Mouse (Mus musculus): ENCODE data around the gene Zfp873. TPM values are rescaled to one million over a fixed set of nuclear protein-coding genes. Genes with fewer than 3 reads are reported as not detected.
"Not testable (repeated sequence)": the region's sequence is repeated elsewhere in the genome, so short reads cannot be mapped to it uniquely, and the experiment has no call there.

Gene Zfp873
- total RNA-seq (2021) = 1 to 10 TPM; 6.5 to 6.6 TPM
- long read RNA-seq, experiment 1, transcript Zfp873-204 (4 exons, 2,360 nt) = major isoform, 5 of 9 reads
- long read RNA-seq, experiment 1, partial matches to known transcripts = 0 of 9 reads
- long read RNA-seq, experiment 1, other reads (novel, unspliced or antisense) = 3 of 9 reads
- long read RNA-seq, experiment 2, partial matches to known transcripts = 1 of 7 reads
- long read RNA-seq, experiment 2, other reads (novel, unspliced or antisense) = 1 of 7 reads

DNA sequence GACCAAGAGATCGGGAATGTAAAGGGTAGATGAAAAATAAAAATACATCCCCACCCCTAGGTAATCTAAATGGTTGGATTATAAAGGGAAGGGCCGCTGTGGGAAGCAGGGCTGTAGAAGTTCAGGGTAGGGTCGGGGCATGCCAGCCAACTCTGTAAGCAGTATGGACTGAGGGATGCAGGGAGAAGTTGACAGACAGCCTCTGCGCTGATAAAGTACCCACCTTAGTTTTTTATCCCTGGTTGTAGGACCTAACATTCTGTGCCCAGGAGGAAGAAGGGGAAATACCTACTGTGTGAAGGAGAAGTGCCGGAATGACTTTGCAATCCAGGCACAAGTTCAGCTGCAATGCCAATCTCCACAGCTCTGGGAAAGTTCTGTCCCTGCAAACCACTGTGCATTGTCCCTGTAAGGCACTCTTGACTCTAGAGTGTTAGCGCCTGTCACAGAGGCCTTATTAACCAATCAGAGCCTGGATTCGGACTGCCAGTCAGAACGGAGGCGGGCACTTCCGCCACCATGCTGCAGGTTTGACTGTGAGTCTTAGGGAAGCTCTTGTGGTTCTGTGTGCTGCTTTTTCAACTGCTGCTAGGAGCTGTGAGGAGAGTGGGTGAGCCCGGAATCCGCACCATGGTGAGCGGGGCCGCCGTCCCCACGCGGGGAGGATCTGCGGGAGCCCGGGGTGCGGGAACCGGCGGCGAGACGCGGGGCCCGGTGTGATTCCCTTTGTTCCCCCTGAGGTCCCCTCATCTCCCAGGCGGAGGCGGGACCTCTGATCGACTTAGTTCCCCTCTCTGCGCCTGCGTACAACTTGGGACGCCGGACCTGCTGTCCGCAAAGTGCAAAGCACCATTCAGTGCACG lies at the start of gene Zfp873:
Zfp873 (plus strand) TSS at position 527 of the 863 bp plus-strand sequence.
- peak; percentile 91 to 94 for DNase-seq
- intact Hi-C loops (cut with DNase I) = no loop called here

DNA sequence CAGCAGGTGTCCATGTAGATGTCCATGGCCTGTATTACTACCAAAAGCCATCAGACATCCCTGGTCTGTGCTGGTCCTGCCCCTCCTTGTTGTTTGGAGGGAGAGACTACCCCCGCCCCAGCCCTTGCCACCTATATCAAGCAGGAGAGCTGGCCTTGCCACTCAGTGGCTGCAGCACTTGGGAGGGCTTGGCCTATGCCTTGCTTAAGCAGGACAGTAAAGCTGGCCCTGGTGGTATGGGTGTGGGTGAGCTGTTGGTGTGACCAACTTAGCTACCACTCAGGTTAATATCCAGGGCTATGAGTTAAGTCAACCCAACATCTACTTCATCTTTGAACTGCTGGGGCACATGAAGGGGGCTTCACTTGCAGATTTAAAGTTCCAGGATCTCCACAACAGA lies 44.7 kb upstream of the Zfp873 start:
- intact Hi-C loops (cut with DNase I); DNase-seq: not testable (repeated sequence)

DNA sequence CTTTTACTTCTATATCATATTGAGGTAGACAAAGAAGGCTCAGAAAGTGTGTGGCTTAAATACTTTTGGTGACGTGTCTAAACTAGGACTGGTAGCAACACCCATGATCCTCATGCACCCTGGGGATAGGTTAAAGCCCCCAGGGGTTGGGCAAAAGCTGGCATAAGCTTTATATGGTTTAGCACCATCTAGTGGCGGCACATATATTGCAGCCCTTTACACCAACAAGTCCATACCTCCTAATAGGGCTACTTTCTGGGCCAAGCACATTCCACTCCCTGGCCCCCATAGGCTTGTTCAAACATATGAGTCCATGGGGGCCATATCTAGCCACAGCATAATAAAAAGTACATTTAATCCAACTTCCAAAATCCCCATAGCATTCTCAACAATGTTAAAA lies 43.1 kb upstream of the Zfp873 start:
- intact Hi-C loops (cut with DNase I) = not testable (repeated sequence)
- peak in 1 of 2 experiments; percentile 14 for DNase-seq

DNA sequence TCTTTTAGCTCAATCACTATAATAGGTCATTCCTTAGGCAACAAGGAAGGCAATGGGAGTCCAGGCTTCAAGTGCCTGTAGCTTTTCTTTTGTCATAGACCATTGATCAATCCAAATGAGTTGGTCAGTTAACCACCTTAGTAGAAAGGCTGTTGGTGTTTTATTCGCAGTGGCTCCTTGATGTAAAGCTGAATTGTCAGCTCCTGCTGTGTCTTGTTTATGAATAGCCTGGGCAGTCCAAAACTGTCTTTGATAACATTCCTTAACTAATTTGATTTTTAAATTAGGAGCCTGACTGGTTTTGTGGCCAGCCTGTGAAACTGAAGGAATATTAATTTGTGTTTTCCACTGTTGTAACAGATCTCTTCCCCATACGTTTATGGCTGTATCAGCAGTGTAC lies 5.7 kb upstream of the Zfp873 start:
- DNase-seq = no peak
- intact Hi-C loops (cut with DNase I) = no loop called here

DNA sequence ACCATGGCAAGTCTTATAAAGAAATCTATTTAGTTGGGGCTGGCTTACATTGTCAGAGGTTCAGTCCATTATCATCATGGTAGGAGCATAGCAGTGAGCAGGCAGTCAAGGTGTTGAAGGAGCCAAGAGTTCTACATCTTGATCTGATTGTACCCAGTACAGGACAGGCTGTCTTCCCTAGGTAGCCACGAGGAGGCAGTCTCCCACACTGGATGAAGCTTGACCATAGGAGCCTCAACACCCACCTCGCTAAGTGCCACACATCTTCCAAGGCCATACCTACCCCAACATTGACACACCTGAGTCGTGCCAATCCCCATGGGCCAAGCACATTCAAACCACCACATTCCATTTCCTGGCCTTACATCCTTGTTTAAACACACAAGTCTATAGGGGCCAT lies 1.3 kb upstream of the Zfp873 start:
- intact Hi-C loops (cut with DNase I) = no loop called here
- DNase-seq = no peak

DNA sequence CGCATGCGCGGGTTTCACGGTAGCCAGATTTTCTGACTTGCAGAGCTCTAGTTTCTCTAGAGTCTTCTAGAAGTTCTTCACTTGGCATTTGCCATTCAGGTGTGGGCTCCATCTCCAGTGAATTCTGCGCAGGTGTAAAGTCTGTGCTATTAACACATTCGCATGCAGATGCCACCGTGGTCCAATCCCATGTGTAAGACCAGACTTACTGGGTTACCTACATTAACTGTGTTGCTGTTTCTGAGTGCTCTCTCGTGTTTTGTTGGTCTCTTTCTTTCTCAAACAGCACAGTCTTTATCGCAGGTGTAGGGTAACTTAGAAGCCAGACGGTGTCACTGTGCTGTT lies 509 bp downstream of the Zfp873 start:
- intact Hi-C loops (cut with DNase I); DNase-seq: not testable (repeated sequence)

DNA sequence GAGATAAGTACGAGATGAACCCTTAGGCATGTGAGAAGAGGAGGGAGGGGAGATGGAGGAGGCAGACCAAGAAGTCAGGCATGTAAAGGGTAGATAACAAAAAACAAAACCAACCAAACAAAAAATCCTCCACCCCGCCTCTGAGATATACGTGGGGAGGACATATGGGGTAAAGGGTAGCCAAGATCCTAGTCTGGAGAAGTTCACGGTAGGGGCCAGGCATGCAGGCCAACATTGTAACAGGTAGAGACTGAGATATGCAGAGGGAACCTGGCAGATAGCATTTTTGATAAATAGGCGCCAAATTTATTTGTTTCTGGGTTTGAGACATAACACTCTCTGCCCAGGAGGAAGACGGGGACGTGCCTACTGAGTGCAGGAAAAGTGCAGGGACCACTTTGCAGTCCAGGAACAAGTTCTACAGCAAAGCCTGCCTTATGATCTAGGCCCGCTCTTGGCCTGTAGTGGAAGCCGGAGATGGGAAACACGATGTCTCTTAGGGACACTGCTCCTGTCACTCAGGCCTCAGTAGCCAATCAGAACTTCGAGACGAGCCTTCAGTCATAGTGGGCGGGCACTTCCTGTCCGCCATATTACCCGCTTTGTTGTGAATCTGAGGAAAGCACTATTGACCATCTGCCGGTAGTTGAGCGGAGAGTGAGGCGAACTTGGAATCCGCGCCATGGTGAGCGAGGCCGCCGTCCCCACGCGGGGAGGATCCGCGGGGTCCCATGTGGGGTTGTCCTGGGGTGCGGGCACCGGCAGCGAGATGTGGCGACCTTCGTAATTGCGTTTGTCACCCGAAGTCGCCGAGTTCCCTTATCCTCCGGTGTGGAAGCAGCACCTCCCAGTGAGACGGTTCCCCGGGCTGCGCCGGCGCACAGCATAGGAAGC lies 35.1 kb downstream of the Zfp873 start, which contains the start of gene BC024063:
BC024063 (plus strand) TSS at position 626 of the 894 bp plus-strand sequence.
- peak; percentile 66 to 76 for DNase-seq
- intact Hi-C loops (cut with DNase I) = not testable (repeated sequence)

DNA sequence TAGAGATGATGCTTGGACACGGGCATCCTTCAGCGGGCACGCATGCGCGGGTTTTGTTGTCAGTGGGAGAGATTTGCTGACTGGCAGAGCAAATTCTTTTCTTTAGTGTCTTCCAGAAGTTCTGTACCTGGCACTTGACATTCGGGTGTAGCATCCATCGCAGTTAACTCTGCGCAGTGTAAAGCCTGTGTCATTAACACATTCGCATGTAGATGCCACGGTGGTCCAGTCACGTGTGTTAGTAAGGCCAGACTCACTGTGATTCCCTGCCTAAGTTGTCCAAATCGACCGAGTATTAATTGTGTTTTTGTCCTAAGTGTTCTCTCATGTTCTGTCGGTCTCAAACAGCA lies 35.7 kb downstream of the Zfp873 start:
- DNase-seq; intact Hi-C loops (cut with DNase I): not testable (repeated sequence)

Other genes starting within 250 kb of the Zfp873 start
- gene Gm4767, start 235.9 kb upstream of the Zfp873 start, total RNA-seq (2021) = 1 to 10 TPM; 1.8 TPM
- gene Gm32687, start 184.2 kb upstream of the Zfp873 start, total RNA-seq (2021) = 1 to 10 TPM; 1.8 to 2.7 TPM
- 1 to 10 TPM; 1.0 to 1.1 TPM for gene Zfp781, start 117.6 kb upstream of the Zfp873 start, total RNA-seq (2021)
- gene BC024063, start 35.2 kb downstream of the Zfp873 start, total RNA-seq (2021) = 1 to 10 TPM; 2.8 to 3.1 TPM
- gene AU041133, start 79.9 kb downstream of the Zfp873 start, total RNA-seq (2021) = 1 to 10 TPM; 2.8 to 3.3 TPM
- 1 to 10 TPM; 6.6 to 7.0 TPM for gene Zfp938, start 193.2 kb downstream of the Zfp873 start, total RNA-seq (2021)